Mouse (Mus musculus): ENCODE measurements at regions not wholly inside any gene's neighbourhood (a gene's known extent, or its start where the extent isn't known, plus 50 kb on each side); places are given as distances from the start of the nearest gene placed in this dataset.

DNA sequence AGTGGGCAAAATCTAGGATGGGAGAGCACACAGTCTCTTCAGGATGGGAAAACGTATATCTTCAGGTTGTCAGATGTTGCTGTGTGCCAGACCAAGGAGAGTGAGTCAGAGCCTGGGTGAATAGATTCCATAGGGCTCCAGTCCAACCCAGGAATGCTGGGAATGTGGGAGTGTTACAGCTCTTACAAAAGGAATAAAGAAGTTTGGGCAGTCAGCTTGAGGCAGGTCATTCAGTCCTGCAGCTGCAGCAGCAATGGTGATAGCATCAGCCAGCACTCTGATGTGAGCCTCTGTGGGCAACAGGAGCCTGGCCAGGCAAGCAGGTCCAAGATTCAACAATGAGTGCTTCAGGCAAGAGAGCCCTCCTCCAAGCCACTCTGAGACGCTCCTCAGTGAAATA lies 205.8 kb upstream of the Kirrel3 start:
- Histone ChIP-seq H3K4me1 (replicated peaks; ENCODE audit: control insufficient read depth, insufficient read depth, low read length) (no peaks in the 10 kb centered on the region), H3K9me3 (ENCODE audit: control insufficient read depth) (no peaks in the 10 kb centered on the region), H3K27me3 (replicated peaks; ENCODE audit: control insufficient read depth, insufficient read depth, low read length) (no peaks in the 10 kb centered on the region), H3K4me2 (replicated peaks; ENCODE audit: low read depth) (no peak overlapping the region), H3K27ac (ENCODE audit: low read depth, low read length) (no peak overlapping the region), H3K36me3 (ENCODE audit: control insufficient read depth, insufficient read depth) (no peaks in the 10 kb centered on the region), H3K9ac (ENCODE audit: low read depth, low read length) (no peak overlapping the region), H3K4me3 (ENCODE audit: low read depth, low read length) (no peak overlapping the region)
- no peak for ATAC-seq
- TF ChIP-seq CTCF (IDR thresholded peaks at IDR 0.05; ENCODE audit: low read depth) = no peak
- 30% methylated on average over 2 of the region's 2 CpGs for WGBS

- no peak overlapping the region for H3K9ac ChIP-seq (ENCODE audit: low read depth, low read length)
- ATAC-seq = no peak
- H3K4me3 ChIP-seq (ENCODE audit: low read depth, low read length) = no peak overlapping the region
- WGBS = 74% methylated on average over 11 of the region's 11 CpGs
- no peak overlapping the region for H3K27ac ChIP-seq (ENCODE audit: low read depth, low read length)
- H3K4me1 ChIP-seq (replicated peaks; ENCODE audit: control insufficient read depth, insufficient read depth, low read length) = no peaks in the 10 kb centered on the region
- no peaks in the 10 kb centered on the region for H3K27me3 ChIP-seq (replicated peaks; ENCODE audit: control insufficient read depth, insufficient read depth, low read length)
- no peaks in the 10 kb centered on the region for H3K9me3 ChIP-seq (ENCODE audit: control insufficient read depth)
- no peak overlapping the region for H3K4me2 ChIP-seq (replicated peaks; ENCODE audit: low read depth)
- TF ChIP-seq CTCF (IDR thresholded peaks at IDR 0.05; ENCODE audit: low read depth) = no peak
- H3K36me3 ChIP-seq (ENCODE audit: control insufficient read depth, insufficient read depth) = no peaks in the 10 kb centered on the region
Observed at GRCm38 (mm10) chr9:34280311-34281208, 205.1 kb upstream of the Kirrel3 start.

DNA sequence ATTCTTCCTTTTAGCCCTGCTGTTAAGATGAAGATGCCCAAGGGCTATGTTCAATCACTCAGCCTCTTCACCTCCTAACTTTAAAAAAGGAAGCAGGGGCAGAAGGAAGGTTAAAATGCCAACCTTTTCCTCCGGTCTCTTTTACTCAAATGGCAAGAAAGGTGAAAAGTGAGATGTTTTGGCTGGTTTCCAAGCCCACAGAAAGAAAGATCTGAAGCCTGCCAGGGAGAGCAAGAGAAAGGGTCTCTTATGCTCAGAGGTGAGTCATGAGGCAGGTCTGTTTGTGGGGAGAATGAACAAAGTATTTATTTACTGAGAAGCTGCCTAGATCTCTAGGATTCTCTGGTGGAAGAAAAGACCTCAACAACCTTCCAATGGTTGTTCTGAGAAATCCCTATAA lies 162.1 kb upstream of the Kirrel3 start:
- H3K4me3 ChIP-seq (ENCODE audit: low read depth, low read length) = no peak overlapping the region
- WGBS = 58% methylated on average over 1 of the region's 1 CpGs
- no peak overlapping the region for H3K4me2 ChIP-seq (replicated peaks; ENCODE audit: low read depth)
- H3K9ac ChIP-seq (ENCODE audit: low read depth, low read length) = no peak overlapping the region
- no peaks in the 10 kb centered on the region for H3K9me3 ChIP-seq (ENCODE audit: control insufficient read depth)
- no peak overlapping the region for H3K27ac ChIP-seq (ENCODE audit: low read depth, low read length)
- no peaks in the 10 kb centered on the region for H3K4me1 ChIP-seq (replicated peaks; ENCODE audit: control insufficient read depth, insufficient read depth, low read length)
- no peaks in the 10 kb centered on the region for H3K27me3 ChIP-seq (replicated peaks; ENCODE audit: control insufficient read depth, insufficient read depth, low read length)
- H3K36me3 ChIP-seq (ENCODE audit: control insufficient read depth, insufficient read depth) = no peaks in the 10 kb centered on the region
- TF ChIP-seq CTCF (IDR thresholded peaks at IDR 0.05; ENCODE audit: low read depth) = no peak
- ATAC-seq = no peak

DNA sequence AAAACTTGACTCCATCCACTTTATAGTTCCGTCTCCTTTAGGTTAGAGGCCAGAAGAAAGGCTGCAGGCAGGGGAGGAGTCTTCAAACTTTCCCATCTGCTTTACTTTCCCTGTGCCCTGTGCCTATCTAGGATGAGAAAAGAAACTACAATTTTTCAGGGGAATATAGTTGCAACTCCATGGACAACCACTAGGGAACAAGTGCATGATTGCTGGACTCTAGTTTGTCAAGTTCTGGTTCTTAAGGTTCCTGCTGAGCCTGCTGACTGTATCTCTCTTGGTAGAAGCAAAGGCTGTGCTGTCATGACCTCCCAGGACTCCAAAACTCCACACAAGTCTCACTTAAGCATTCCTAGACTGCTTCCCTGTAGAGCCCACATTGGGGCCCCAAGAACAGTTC lies 157.0 kb upstream of the Kirrel3 start:
- H3K36me3 ChIP-seq (ENCODE audit: control insufficient read depth, insufficient read depth) = no peaks in the 10 kb centered on the region
- 94% methylated on average over 1 of the region's 1 CpGs for WGBS
- peak; percentile 37 for TF ChIP-seq CTCF (IDR thresholded peaks at IDR 0.05; ENCODE audit: low read depth)

DNA sequence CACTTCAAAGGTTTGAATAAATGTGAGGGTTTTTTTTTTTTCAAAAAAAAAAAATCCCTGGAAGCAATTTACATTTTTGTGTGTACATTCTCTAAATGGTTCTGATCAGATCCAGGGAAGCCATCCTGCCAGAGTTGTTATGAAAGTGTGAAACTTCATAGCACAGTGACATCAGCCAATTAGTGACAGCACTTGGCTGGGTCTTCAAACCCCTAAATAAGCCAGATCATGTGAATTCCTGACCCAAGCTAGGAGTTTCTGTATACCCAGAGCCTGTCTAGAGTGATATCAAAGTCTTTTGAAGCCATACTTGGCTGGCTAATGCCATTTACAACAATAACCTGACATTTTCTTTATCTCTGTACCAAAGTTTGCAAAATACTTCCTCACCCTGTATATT lies 151.6 kb upstream of the Kirrel3 start:
- no peaks in the 10 kb centered on the region for H3K36me3 ChIP-seq (ENCODE audit: control insufficient read depth, insufficient read depth)

More for the DNA sequence above, 157.0 kb upstream of the Kirrel3 start:
- H3K27ac ChIP-seq (ENCODE audit: low read depth, low read length) = no peak overlapping the region
- no peaks in the 10 kb centered on the region for H3K4me1 ChIP-seq (replicated peaks; ENCODE audit: control insufficient read depth, insufficient read depth, low read length)
- H3K9me3 ChIP-seq (ENCODE audit: control insufficient read depth) = no peaks in the 10 kb centered on the region
- ATAC-seq = no peak
- no peaks in the 10 kb centered on the region for H3K27me3 ChIP-seq (replicated peaks; ENCODE audit: control insufficient read depth, insufficient read depth, low read length)
- no peak overlapping the region for H3K4me2 ChIP-seq (replicated peaks; ENCODE audit: low read depth)
- no peak overlapping the region for H3K9ac ChIP-seq (ENCODE audit: low read depth, low read length)
- H3K4me3 ChIP-seq (ENCODE audit: low read depth, low read length) = no peak overlapping the region

GRCm38 (mm10) chr9:34334555-34335468 lies 150.9 kb upstream of the Kirrel3 start:
- no peaks in the 10 kb centered on the region for H3K36me3 ChIP-seq (ENCODE audit: control insufficient read depth, insufficient read depth)
- no peak overlapping the region for H3K4me3 ChIP-seq (ENCODE audit: low read depth, low read length)
- H3K4me1 ChIP-seq (replicated peaks; ENCODE audit: control insufficient read depth, insufficient read depth, low read length) = no peaks in the 10 kb centered on the region
- H3K27me3 ChIP-seq (replicated peaks; ENCODE audit: control insufficient read depth, insufficient read depth, low read length) = no peaks in the 10 kb centered on the region
- ATAC-seq = no peak
- no peak overlapping the region for H3K27ac ChIP-seq (ENCODE audit: low read depth, low read length)
- H3K9ac ChIP-seq (ENCODE audit: low read depth, low read length) = no peak overlapping the region
- no peak overlapping the region for H3K4me2 ChIP-seq (replicated peaks; ENCODE audit: low read depth)
- no peak for TF ChIP-seq CTCF (IDR thresholded peaks at IDR 0.05; ENCODE audit: low read depth)
- no peaks in the 10 kb centered on the region for H3K9me3 ChIP-seq (ENCODE audit: control insufficient read depth)
- WGBS = 80% methylated on average over 7 of the region's 7 CpGs

More for the DNA sequence above, 151.6 kb upstream of the Kirrel3 start:
- H3K4me2 ChIP-seq (replicated peaks; ENCODE audit: low read depth) = no peak overlapping the region
- no peaks in the 10 kb centered on the region for H3K4me1 ChIP-seq (replicated peaks; ENCODE audit: control insufficient read depth, insufficient read depth, low read length)
- no peaks in the 10 kb centered on the region for H3K27me3 ChIP-seq (replicated peaks; ENCODE audit: control insufficient read depth, insufficient read depth, low read length)
- ATAC-seq = no peak
- no peak overlapping the region for H3K9ac ChIP-seq (ENCODE audit: low read depth, low read length)
- no peaks in the 10 kb centered on the region for H3K9me3 ChIP-seq (ENCODE audit: control insufficient read depth)
- H3K4me3 ChIP-seq (ENCODE audit: low read depth, low read length) = no peak overlapping the region
- no peak for TF ChIP-seq CTCF (IDR thresholded peaks at IDR 0.05; ENCODE audit: low read depth)
- H3K27ac ChIP-seq (ENCODE audit: low read depth, low read length) = no peak overlapping the region
